Mouse (Mus musculus) megakaryocyte, embryonic 14.5 days (primary cell): ENCODE measurements around the gene Calm2.

Source experiments
- FLI1 ChIP-seq: IDR thresholded peaks from 2 replicates; pipeline ENCODE4 v1.6.1; 2012; ENCODE audit warnings: low read length, inconsistent platforms, mixed read lengths
- GATA1 ChIP-seq: IDR thresholded peaks from 3 replicates; pipeline ENCODE4 v1.6.1; 2012; ENCODE audit warnings: mixed read lengths, low read length, inconsistent platforms, borderline replicate concordance

DNA sequence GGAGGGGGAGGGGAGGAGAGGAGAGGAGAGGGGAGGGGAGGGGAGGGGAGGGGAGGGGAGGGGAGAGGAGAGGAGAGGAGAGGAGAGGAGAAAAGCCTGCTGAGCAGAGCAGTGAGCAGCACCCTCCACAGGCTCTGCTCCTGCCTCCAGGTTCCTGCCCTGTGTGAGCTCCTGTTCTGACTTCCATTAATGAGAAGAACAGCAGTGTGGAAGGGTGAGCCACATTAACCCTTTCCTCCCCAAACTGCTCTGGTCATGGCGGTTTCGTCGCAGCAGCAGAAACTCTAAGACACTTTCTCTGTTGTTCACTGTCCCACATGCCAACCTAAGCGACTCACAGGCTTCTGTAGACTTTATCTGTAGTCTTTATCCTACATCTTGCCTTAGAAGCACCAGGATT, 40.1 kb downstream of the Calm2 start:
- TF ChIP-seq FLI1 = no peak
- TF ChIP-seq GATA1 = no peak
